Mouse (Mus musculus): Measurements from ENCODE around the gene Smarcd1.
A peak's percentile ranks its signal among the peaks of the same experiment; 100 is the strongest.

DNA sequence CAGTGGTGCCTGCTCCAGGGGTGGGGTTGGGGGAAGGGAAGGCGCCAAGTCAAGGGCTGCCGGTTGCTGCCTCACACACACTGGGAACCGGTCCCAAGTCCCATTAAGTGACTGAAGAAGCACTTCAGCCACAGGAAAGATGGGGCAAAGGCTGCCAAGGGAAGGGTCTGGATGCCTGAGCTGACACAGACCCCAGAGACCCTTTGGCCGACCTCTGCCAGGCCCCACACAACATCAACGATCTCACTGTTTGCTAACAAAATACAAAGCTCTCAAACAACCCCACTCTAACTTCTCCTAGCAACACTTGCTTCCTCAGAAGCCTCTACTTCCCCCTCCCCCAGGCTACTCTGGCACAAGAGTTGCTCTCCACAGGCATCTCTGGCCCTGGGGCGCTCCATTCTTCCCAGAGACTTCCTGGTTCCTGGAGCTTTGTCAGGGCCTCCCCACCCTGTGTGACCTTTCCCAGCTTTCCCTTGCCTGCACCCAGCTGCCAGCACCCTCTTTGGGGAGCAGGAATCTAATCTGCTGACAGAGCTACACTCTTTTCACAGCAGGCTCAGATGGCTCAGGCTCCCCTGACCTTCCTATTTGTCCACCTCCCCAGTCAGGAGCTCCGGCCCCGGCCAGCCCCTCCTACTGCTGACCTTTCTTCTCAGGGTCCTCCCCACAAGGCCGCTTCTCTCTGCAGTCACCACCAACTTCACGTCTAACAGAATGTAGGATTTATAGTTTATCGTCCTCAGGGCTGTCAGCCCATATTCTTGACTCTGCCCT, 21.8 kb downstream of the Smarcd1 start:
- no peak for TF ChIP-seq CTCF (IDR thresholded peaks at IDR 0.05; ENCODE audit: borderline replicate concordance, insufficient read depth, low read length)
- TF ChIP-seq POLR2A (IDR thresholded peaks at IDR 0.05; ENCODE audit: low read depth, low read length): peak; percentile 21; the same call in 1 of the 2 replicates

All from embryonic fibroblast, embryonic 13.5 days (primary cell).